Mouse (Mus musculus): ENCODE measurements around the gene Gm14322. TPM values are rescaled to one million over a fixed set of nuclear protein-coding genes. Genes with fewer than 3 reads are reported as not detected.

Gm14322 gene
- 0.55 TPM for polyA plus RNA-seq (2017; shearing (Covaris generic))

DNA sequence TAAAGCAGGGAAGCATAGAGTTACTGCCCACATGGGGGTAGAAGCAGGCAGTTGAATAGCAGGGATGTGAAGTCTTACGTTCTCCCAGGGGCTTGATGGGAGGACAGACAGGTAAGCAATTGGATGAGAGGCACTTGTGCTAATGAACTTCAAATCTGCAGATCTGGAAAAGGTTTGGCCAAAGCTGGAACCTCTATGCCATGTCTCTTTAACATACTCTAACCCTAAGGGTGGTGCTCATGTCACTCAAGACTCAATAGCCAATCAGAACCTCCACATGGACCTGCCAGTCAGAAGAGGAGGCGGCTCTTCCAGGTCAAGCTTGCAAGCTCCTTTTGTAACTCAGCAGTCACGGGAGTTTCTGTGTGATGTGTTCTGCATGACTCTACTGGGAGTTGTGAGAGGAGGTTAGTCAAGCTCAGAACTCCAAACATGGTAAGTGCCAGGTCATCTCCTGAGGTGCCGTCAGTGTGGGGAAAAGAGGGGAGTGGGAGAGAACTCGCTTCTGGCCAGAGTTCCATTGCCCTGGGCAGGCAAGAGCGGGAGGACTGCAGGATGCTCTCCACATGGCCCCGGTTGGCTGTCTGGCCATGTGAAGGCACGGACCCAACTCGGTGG is at the start of gene Gm14322:
Gene Gm14322 (plus strand): TSS at position 348 of the 618 bp plus-strand sequence.

Other genes with a start within 250 kb of the Gm14322 start
- gene Gm14406, start 181.1 kb upstream of the Gm14322 start, polyA plus RNA-seq (2017; shearing (Covaris generic)): 0.88 TPM
- 9.1 TPM for gene Gm14325, start 81.0 kb downstream of the Gm14322 start, polyA plus RNA-seq (2017; shearing (Covaris generic))
- 3.5 TPM for gene Gm14327, start 137.8 kb downstream of the Gm14322 start, polyA plus RNA-seq (2017; shearing (Covaris generic))
- not detected for gene Zfp972, start 166.3 kb downstream of the Gm14322 start, polyA plus RNA-seq (2017; shearing (Covaris generic))
- 7.3 TPM for gene Gm14326, start 198.0 kb downstream of the Gm14322 start, polyA plus RNA-seq (2017; shearing (Covaris generic))

Measured in effector memory CD4-positive, alpha-beta T cell, adult 7 months (primary cell).